Mouse (Mus musculus): ENCODE measurements at regions not wholly inside any gene's neighbourhood (a gene's known extent, or its start where the extent isn't known, plus 50 kb on each side); places are given as distances from the start of the nearest gene placed in this dataset.

- no peak for TF ChIP-seq CTCF (conservative IDR thresholded peaks at IDR 0.05; ENCODE audit: low read length)
- TF ChIP-seq POU5F1 (IDR thresholded peaks at IDR 0.05; ENCODE audit: borderline replicate concordance, low read length), result no peak
- no peak for TF ChIP-seq NANOG (IDR thresholded peaks at IDR 0.05; ENCODE audit: borderline replicate concordance, low read length)
Observed at GRCm38 (mm10) chr16:71622664-71623063, 685.4 kb upstream of the Robo1 start.

Measured in E14TG2a.4 (cell line).